Mouse (Mus musculus) layer of hippocampus, adult 9-10 months (tissue): Measurements from ENCODE around the gene Pfn4.
"Not testable (repeated sequence)": the region's sequence is repeated elsewhere in the genome, so short reads cannot be mapped to it uniquely, and the experiment has no call there.

Experiments
- DNase-seq: peaks from one replicate; pipeline ENCODE4 v3.0.0; 2022; ENCODE audit warnings: low spot score

Gene Pfn4

DNA sequence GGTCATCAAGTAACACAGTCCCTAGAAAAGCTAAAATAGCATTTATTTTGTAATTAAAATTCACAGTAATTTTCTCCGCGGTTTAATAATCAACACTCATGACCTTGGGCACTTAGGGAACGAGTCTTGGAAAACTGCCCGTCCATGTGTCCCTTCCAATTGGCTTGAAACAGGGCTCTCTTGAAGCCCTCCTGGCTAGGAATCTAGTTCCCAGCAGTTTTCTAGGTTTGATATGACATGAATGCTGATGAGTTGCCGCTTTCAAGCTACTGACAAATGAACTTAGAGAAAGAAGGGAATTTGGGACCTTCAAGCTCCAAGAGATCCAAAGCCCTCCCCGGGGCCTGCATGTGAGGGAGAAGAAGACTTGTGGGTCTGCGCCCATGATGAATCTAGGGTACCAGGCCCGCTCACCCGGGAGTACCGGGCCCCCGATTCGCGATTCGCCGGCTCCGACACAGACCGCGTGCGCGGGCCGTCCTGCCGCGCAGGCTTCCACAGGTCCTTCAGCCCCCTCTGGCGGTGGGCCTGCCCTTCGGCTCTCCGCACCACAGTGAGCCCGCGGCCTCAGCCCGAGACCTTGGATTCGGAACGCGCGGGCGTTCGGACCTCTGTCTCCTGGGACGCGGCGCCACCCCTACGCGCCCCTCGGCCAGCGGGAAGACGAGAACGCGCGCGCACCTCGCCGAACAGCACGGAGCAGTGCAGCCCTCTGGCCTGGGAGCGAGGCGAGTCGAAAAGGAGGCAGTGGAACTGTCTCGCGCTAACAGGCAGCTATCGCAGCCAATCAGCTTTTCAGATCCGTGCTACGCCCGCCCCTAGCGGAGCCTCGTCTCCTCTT is at the start of gene Pfn4, which contains the start of gene Fam228b:
Gene Pfn4 (plus strand): TSS at position 531 of the 841 bp plus-strand sequence.
Gene Fam228b (minus strand): TSS at position 776 of the 841 bp plus-strand sequence.
- DNase-seq: peak; percentile 97

DNA sequence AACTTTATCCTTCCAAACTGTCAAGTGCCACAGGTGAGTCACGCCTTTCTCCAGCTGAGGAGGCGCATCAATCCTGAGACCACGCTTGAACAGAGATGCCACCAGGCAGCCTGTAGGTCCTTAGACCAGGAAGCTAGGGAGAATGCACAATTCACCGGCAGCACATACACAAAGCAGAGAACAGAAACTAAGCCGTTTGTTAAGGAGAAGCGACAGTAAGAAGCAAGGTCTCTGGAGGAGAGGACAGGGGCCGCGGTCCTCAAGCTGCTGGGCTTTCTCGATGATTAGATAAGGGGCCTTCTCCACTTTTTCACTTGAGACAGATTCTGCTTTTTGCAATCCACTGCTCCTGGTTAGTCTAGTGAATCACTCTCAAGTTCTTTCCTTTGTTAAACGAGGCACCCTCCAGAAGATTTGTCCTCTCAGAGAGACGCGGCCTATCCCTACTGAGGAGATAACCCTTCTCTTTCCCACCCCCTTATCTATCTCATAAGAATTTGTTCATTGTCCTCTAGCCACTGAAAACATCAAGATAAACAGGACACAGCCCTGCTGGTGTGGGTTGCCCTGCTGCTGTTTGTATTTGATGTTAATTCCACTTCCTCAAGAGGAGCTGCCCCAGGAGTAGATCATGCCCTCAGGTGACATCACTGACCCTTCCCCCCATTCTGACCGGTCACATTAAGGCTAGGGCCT is 49.6 kb upstream of the Pfn4 start:
- DNase-seq: no peak

DNA sequence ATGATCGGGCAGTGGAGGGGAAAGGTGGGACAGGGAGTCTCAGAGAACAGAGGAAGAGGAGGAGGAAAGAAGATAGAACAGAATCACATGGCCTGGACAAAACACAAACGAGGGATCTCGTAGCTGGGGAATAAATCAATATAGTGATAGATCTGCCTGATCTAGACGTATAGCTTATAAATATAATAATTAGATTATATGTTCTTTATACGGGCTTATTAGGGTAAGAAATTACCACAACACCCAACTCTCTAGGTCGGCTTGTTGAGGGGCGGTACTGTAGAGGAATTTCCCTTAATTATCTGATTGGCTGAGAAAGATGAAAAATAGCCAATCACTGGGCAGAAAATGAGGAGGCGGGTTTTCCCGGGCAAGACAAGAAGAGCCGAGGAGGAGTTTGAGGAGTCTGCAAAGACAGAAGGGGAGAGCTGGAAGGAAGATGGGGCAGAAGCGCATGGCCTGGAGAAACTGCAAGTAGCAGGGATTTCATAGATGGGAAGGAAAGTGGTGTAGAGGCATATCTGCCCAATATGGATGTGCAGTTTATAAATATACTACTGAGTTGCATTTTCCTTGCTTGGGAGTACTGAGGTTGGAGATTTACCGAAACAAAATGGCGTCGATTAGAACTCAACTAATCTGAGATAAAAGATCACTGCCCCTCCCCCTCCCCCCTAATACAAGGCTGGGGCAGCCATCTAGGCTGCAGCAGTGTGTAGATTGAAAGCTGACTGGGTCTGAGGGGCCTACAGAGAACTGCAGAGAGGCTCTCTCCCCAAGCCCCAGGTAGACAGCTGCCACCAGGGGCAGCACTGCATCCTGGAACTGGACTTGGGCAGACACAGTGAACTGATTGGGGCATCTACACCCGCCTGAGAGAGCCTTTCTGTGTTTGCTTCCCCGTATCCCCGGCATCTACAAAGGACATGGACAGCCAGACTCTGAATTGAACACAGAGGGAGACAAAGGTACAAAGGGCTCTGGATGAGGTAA is 48.8 kb upstream of the Pfn4 start:
- DNase-seq: no peak

DNA sequence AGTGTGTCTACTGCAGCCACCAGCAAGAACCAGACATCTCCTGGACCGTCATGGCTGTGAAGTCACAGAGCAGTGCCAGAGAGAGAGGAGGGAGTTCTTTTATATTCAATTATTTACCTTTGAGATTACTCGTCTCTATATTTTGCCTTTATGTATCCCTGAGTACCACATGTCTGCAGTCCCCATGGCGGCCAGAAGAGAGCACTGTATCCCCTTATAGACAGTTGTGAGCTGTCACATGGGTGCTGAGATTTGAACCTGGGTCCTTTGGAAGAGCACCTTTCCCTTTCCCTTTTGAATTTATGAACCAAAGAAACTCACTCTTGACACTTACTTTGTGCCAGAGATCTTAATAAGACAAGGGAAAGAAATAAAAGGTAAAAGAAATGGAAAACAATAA is 39.7 kb upstream of the Pfn4 start:
- no peak for DNase-seq

DNA sequence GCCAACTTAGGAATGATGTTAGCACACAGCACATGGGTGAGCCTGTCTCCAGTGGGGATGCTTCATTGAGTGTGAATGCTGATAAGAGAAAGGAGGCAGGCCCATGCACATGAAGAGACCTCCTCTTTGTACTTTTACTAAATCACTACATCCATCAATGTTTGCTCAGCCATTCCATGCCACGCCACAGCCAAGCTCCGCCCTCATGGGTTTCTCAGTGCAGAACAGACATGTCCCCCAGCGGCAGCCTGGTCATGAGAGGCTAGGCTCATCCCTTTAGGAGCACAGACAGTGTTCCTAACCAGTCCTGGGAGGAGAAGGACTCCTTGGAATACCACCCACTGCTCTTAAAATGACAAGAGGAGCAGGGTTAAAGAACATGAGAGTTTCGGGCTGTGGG is 37.2 kb upstream of the Pfn4 start:
- DNase-seq: no peak

DNA sequence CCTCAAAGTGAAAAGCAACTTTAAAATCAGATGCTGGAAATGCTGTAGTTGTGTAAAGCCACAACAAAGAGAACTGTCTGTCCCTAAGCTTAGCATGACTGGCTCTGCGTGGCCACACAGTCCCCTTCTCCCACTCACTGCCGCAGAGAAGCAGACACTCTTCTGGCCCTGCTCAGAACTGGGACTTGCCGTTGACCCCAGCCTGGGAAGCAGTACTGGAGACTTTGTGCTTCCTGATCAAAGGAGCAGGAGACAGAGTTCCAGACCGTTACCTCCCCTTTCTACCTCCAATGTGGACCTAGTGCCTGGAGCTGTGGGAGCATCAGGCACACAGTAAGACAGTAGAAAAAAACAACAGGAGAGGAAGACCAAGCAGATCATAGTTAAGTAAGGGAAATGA is 36.5 kb upstream of the Pfn4 start:
- DNase-seq: no peak

DNA sequence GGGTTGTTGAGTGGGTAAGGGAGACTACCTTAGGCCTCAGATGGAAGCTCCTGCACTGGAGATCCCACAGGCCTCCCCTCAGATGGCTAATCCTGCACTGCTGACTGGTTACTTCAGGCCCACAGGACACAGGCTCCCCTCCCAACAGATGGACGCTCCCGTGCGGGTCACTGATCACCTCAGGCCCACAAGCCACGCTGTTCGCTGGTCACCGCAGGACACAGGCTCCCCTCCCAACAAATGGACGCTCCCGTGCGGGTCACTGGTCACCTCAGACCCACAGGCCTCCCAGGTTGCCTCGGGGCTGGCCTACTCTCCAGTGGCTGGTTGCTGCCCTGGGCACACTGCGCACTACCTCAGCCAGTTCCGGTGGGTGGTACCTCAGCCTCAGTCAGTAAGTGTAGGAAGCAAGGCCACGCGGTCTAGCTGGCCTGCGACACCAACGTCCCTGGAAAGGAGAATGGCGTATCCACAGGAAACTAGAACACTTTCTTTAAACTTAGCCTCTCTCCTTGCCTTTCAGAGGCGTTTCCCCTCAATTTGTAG is 30.7 kb upstream of the Pfn4 start, which contains the start of gene Fam228a:
Gene Fam228a (minus strand): TSS at position 400 of the 546 bp plus-strand sequence.
- no peak for DNase-seq

DNA sequence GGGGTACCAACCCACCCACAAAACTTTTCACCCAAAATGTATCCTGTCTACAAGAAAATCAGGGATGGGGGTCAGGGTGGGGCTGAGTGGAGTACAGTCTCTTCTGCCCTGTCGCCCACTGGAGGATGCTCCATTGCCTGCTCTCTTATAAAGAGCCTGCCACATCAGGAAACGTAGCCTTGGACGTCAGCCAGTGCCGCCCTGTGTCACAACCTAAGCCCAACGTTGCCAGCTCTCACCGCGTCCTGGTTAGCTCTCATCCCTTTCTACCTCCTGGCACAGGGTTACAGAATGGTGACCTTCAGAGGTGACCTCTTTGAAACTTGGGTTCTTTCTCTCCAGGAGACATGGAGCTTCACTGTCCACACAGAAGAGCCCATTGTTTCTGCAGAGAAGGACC is 28.0 kb upstream of the Pfn4 start:
- DNase-seq: no peak

DNA sequence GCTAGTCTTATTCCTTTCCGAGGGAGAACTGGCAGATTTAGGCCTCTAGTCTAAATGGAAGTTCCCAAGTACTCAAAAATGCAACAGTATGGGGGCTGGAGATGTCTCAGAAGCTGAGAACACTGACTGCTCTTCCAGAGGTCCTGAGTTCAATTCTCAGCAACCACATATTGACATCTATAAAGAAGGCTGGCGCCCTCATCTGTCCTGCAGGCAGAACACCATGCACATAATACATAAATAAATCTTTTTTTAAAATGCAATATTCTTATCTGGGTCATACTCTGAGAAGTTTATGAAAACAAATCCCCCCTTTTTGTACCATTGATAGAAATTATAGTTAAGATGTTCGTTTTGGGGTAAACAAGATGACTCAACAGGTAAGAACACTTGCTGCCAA is 26.6 kb upstream of the Pfn4 start:
- DNase-seq: no peak

DNA sequence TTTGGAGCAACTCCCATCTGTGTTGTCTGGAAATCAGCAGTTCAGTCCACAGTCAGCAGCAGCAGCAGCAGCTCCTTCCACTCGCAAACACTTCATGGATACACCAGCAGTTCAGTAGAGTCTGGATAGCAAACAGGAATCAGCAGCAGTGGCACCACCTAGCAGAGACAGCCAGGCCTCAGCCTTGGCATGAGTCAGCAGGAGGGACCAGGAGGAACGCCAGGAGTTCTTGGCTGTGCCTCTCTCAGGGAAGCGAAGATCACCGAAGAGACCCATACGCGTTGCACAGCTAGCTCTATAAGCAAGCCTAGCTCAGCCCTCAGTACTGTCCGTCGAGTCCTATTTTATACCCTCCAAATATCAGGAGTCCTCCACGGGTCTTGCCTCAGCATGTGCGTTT is 24.3 kb upstream of the Pfn4 start:
- DNase-seq: no peak

DNA sequence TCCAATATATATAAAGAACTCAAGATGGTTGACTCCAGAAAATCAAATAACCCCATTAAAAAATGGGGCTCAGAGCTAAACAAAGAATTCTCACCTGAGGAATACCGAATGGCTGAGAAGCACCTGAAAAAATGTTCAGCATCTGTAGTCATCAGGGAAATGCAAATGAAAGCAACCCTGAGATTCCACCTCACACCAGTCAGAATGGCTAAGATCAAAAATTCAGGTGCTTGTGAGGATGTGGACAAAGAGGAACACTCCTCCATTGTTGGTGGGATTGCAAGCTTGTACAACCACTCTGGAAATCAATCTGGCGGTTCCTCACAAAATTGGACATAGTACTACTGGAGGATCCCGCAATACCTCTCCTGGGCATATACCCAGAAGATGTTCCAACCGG is 14.4 kb upstream of the Pfn4 start:
- DNase-seq: not testable (repeated sequence)

DNA sequence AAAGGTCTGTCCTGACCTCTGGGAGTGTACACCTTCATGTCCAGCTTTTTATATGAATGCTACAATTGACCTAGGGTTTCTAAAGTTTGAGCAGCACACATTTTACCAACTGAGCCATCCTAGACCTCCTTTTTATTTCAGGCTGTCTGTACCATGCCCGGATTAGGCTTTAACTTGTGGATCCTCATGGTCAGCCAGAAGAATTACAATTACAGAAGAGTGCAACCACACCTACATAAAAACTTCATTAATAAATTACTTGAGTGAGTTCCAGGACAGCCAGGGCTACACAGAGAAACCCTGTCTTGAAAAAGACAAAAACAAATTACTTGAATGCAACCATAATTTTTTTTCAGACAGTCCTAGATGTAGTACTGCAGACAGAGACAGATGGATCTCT is 11.8 kb upstream of the Pfn4 start:
- no peak for DNase-seq

DNA sequence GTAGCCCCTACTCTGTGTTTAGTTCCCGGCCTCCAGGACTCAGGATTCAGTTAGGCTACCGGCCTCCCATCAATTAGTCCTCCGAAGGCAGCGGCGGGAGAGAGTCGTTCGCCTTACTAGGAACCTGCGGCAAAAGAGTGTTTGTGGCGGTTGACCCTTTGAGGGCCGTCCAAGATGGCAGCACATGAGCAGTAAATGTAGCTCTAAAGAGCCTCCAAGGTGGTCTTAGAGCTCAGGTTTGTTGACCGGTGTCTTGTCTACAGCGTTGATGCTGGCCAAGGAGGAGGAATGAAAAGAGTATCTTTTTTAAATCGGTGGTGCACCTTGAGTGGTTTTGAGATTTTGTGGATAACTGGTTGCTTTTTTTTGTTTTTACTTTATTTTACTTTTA is 506 bp downstream of the Pfn4 start:
- no peak for DNase-seq

DNA sequence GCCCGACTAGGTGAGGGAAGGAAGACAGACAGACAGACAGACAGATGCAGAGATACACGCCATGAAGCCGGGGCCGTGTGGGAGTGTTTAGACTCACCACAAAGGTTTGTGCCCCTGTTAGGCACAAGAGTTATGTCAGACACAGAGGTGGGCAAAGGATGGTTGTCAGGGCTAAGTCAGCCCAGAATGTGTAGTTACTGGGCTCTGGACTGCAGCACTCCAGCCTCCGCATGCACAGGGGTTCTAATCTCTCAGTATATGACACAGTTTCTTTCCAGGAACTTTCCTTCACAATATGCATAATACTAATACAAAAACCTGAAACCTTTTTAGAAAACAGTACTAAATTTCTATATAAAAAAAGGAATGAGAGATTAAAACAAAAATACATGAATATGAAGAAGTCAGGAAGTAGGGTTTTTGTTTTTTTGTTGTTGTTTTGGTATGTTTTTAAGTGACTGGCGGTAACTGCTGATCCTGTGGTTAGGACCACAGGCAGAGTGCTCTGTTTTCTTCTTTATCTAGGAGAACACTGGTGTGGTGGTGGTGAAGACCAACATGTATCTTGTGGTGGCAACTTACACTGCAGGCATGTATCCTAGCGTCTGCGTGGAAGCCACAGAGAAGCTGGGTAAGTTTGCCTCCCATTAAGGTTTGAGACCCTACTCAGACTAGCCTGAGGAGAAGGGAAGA is 6.2 kb downstream of the Pfn4 start:
- no peak for DNase-seq

DNA sequence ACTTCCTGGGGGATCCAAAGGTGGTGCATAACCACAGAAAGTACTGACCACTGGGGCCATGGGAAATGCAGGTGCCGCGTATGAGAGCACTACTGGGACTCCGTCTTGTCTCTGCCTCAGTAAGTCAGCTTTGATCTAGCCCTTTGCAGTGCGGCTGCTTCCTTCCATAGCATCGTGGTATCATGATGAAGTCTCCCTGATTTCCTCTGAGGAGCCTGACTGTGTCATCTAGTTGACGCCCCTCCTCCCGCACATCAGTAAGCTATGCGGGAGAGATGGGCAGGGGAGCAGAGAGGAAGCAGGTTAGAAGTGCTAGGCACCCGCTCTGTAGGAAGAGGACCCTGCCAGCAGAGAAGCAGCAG is 6.7 kb downstream of the Pfn4 start:
- no peak for DNase-seq

DNA sequence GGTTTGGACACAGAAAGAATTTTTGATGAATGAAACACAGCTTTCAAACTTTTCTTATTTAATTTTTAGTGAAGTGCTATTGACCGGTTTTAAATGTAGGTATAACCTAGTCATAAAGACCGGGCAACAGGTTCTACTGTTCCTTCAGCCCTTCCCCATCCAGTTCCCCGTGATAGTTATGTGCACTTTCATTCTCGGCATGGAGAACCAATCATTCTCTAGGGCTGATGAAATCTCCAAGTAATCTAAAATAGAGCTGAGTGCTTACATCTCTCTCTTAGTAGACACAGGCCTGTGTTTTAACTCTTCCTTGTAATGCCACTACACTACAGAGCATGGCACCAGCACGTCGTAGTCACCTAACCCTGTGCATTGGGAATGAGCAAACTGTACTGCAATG is 8.9 kb downstream of the Pfn4 start:
- no peak for DNase-seq

DNA sequence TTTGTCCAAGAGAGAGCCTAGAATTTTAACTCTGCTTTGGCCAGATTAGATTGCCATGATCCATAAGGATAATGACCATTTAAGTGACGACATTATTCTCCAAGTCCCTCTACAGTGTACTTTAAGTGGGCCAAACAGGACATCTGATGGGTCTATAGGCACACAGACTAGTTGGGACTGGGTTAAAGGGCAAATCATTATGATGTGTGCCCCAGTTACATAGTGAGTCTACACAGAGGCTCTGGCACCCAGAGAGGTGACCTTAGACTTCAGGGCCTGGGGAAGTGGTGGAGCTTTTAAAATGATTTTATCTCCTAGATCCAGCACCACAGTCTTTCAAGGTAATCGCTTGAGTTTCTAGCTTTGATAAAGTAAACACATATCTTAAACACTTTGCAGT is 11.4 kb downstream of the Pfn4 start:
- DNase-seq: no peak

DNA sequence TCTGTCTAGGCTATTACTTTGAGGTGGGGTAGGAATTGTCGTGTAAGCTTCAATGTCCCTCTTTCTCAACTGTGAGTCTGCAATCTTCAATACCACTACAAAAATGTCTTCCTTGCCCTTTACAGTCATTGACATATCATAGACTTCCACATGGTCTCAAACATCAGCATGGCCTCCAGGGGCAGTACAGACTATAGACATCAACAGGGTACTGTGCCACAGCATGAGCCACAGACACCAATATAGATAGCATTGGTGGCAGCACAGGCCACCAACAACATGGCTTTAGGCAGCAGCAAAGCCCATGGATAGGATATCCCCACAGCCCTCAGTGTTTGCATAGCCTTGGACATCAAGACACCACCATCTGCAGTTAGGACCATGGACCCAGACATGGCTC is 12.4 kb downstream of the Pfn4 start:
- no peak for DNase-seq

DNA sequence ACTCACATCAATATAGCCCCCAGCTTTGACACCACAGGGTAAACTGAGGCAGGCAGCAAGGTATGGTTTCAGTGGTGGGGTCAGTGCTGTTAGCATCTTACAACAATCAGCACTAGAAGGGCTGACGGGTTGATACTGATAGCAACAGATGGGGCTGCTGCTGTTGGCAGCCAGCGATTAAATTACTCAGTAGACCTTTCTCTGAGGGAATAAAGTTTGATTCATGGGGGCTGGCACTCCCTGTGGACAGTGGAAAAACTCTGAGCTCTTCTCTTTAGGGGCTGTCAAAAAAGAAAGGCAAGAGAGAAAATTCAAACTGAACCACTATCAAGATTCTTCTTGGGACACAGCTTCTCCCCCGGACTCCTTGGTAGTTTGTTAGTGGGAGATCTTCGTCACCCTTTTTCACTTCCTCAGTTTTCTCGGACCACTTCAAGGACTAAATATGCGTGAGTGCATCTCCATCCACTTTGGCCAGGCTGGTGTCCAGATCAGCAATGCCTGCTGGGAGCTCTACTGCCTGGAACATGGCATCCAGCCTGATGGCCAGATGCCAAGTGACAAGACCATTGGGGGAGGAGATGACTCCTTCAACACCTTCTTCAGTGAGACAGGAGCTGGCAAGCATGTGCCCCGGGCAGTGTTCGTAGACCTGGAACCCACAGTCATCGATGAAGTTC is 13.0 kb downstream of the Pfn4 start:
- DNase-seq: not testable (repeated sequence)

DNA sequence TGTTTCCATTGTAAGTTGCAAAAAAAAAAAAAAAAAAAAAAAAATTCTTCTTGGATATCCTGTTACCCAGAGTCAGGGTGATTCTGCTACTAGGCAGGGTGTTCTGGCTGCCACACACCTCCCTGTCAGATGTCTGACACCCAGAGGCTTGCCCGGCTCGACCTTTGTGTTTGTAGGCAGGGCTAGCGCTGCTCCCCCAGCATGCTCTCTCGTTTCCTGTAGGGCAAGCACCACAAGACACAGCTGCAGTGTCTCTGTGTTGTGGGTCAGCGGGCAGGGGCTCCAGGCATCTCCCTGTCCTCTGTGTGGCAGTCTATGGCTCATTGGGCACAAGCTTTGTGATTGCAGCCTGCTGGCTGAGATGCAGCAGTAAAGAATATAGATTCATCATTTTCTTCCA is 14.8 kb downstream of the Pfn4 start:
- no peak for DNase-seq

DNA sequence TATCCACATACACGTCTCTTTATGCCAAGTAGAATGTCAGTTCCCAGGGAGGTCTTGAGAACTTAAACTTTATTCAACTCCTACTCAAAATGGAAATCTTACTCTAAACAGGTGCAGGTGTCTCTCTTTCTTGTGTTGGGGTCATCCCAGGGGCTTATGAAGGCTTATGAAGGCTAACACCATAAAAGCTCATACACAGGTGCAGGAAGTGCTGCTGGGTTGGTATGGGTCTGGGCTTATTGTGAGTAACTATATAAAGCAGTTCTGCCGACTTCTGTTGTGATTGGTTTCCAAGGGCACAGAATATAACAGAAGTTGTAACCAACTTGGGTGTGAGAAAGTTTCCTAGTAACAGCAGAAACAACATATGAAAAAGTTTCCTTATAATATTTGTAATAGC is 15.6 kb downstream of the Pfn4 start:
- DNase-seq: no peak
